Mouse (Mus musculus): ENCODE measurements around the gene Acy3.

- TF ChIP-seq POLR2A (IDR thresholded peaks at IDR 0.05; ENCODE audit: insufficient read depth, low read depth, low read length), result no peak
- TF ChIP-seq CTCF (IDR thresholded peaks at IDR 0.05; ENCODE audit: insufficient read depth, low read depth, low read length), result no peak
These were observed 34.9 kb upstream of the Acy3 start for GRCm38 (mm10) chr19:3951461-3951860.
